Mouse (Mus musculus) erythroid progenitor cell, adult 5-6 weeks (primary cell): ENCODE data around the gene Tor4a. TPM values are rescaled to one million over a fixed set of nuclear protein-coding genes. Genes with fewer than 3 reads are reported as not detected.
A peak's percentile ranks its signal among the peaks of the same experiment; 100 is the strongest.

Source experiments
- ATAC-seq: replicated peaks from 2 replicates; pipeline ENCODE4 v1.8.0; 2016; ENCODE audit warnings: moderate number of reproducible peaks, mild to moderate bottlenecking, moderate TSS enrichment, inconsistent platforms; ENCODE audit not compliant: poor library complexity, low FRiP score, severe bottlenecking
- total RNA-seq, 2 experiments: library from RNA; stranded (forward) in 1 of 2; stranded (reverse) in 1 of 2; fragments of 150-400 nt in 1 of 2; fragments of 186-747, 209-891 nt in 1 of 2; gene quantifications; 2 replicates each; pipeline versions ENCODE4 v1.2.3 to v1.2.4; 2015 to 2017; ENCODE audit warnings: low replicate concordance in 2 of 2

Tor4a gene
- total RNA-seq, 2 experiments from 2014 or later, result 0.30 to 5.4 TPM

DNA sequence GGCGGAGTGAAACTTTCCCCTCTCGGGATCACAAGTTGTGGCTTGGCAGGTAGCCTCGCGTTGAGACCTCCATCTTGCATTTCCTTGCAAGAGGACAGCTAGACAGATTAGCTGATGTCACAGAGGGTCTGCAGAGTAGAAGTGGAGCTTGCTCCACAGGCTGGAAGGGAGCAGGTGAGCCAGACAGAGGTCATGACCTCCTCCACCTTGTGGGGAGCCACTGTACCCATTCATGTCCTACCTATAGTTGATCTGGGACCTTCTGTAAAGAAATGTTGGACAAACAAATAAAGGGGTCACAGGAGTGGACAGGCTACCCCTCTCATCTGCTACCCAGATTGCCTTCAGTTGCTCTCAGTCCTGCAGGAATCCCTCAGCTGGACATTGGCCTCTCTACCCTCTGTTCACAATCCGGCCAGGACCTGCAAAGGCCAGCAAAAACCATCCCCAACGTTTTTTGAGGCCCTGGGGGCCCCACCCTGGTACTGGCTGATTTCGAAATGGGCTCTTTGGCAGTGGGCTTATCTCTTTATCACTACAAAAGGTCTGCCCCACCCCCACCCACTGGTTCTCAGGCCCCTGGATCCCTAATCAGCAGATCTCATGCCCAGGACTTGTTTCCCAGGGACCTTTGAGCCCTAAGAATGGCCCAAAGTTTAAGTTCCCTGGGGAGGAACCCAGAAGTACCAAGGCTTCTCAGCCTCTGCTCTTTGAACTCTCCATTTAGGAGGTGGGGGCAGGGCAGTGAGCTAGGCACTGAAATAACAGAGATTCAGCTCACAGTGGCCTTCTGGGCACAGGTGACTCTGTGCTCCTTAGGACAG is 21.6 kb downstream of the Tor4a start:
- ATAC-seq, result no peak

- ATAC-seq, result no peak
Observed at GRCm38 (mm10) chr2:25173821-25174220, 22.9 kb downstream of the Tor4a start.

DNA sequence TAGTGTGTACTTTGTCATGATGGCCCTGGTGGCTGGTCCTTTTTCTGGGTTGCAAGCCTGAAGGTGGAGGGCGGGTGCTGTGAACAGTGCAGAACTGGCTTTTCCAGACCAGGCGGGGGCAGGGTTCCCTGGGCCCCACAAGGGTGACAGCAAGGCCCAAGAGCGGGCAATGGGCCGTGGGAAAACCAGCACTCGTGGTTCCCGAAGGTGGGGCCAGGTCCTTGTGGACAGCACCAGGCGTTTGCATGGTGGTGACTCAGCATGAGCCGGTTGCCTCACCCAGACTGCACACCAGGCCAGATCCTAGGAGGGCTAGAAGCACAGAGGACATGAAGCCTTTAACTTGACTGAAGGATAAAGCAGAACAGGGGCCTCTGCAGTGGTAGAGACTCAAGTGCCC is 24.1 kb downstream of the Tor4a start:
- no peak for ATAC-seq

- no peak for ATAC-seq
Observed at GRCm38 (mm10) chr2:25171769-25172153, 24.9 kb downstream of the Tor4a start.

GRCm38 (mm10) chr2:25171101-25171768 is 25.5 kb downstream of the Tor4a start:
- ATAC-seq, result no peak

DNA sequence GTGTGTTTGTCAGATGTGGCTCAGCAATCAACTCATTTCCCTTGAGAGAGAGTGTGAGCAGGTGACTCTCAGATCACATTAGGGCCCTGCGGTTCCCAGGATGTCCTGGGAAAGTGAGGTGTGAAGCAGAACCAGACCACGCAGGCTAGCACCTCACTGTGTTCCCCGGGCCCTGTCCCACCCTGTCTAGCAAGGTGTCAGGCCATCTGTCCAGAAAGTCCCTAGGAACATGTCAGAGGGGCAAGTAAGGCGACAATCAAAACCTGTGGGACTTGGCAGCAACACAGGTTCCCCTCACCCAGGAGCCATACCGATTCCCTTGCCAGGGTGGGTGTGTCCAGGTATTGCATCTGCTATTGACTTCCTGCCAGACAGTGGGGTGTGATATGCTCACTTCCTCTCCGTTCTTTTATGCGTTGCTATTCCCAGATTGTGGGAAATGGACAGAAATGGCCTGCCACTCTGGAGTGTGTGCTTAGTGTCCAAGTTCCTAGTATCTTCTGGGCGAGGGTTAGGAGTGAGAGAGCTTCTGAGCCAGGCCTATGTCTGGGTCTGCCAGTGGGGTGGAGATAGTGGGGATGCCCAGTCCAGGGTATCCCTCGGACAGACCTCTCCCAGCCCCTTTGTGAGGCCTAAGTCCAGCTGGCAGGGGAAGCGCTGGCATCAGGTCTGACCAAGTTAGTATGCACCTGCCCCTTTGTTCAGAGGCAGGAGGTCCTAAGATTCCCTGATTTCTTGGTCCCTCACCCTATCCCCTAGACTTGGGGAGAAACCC is 26.2 kb downstream of the Tor4a start:
- ATAC-seq, result no peak

DNA sequence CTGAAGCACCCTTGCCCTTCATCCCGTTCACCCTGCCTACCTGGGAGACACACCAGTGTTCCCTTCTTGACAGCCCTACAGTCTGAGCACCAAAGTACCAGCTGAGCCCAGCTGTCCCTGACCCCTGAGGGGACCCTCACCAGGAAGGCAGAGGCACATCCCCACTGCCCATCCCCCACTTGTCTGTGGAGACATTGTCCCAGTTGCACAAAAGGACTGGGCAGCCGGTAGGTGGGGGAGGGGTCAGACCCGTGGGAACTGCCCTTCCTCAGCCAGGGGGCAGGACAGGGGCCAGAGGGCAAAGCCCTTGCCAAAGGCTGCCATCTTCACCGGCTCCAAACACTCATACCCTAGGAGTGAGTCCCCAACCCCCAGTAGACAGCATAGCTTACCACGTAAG is 26.9 kb downstream of the Tor4a start:
- no peak for ATAC-seq

- no peak for ATAC-seq
Observed at GRCm38 (mm10) chr2:25168665-25168978, 28.1 kb downstream of the Tor4a start.

GRCm38 (mm10) chr2:25167919-25168664 is 28.6 kb downstream of the Tor4a start:
- peak; percentile 56 for ATAC-seq

DNA sequence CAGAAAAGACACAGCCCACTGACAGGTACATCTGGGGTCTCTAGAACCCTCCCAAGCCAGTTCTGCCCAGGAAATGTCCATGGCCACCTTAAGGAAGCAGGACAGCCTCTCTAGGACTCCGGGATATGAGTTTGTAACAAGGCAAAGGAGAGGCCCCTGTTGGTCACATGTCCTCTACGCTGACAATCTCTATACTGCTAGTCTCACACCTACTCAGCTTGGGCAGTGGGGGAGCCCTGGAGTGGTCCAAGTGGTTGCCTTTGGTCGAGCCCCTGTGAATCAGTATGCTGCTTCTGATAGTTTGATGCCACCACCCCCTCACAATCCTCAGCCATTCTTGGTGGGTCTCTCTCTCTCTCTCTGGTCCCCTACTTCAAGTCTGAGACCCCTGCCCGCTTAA is 29.2 kb downstream of the Tor4a start:
- no peak for ATAC-seq

GRCm38 (mm10) chr2:25157655-25158054 is 39.0 kb downstream of the Tor4a start:
- ATAC-seq, result peak; percentile 72

DNA sequence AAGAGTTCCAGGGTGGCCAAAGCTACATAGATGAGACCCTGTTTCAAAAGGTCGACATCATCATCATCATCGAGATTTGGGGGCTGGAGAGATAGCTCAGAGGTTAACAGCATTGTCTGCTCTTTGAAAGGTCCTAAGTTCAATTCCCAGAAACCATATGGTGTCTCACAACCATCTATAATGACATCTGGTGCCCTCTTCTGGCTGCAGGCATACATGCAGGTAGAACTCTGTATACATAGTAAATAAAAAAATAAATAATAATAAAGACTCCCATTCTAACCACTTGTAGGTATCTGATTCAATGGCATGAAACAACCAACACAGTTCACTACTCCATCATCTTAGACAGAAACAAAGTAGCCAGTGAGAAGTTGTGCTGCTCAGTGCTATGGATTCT is 39.7 kb downstream of the Tor4a start:
- ATAC-seq, result no peak

- ATAC-seq, result no peak
Observed at GRCm38 (mm10) chr2:25156177-25156576, 40.5 kb downstream of the Tor4a start.

GRCm38 (mm10) chr2:25151280-25151956 is 45.3 kb downstream of the Tor4a start:
- ATAC-seq, result no peak

GRCm38 (mm10) chr2:25149643-25150042 is 47.0 kb downstream of the Tor4a start:
- no peak for ATAC-seq

DNA sequence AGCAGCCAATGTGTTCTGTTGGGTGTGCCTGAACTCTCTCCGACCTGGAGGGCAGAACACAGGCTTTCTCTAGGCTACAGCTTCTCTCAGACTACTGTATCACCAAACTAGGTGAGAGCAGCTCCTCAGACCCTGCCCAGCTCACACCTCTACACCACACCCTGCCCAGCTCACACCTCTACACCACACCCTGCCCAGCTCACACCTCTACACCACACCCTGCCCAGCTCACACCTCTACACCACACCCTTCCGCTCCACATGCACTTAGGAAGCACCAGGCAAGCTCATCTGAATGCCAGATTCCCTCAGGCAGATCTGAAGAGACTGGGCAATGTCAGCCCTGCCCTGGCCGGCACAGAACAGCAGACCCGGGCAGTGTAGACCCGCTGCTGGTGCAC is 48.8 kb downstream of the Tor4a start:
- ATAC-seq, result no peak

DNA sequence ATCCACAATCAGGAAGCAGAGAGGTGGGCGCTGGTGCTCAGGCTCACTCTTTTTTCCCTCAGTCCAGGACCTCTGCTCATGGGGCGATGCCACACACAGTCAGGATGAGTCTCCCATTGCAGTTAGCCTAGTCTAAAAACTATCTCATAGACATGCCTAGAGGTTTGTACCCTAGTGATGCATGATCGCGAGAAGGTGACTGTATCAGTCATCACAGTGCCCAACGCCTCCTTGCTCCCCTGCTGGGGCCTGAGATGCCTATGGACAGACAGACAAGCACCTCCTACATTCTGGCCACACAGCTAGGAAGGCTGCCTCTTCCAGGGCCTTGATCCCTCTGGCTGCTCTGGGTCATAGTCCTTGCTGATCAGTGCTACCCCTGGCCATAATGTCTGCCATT is 49.3 kb downstream of the Tor4a start:
- no peak for ATAC-seq

- no peak for ATAC-seq
Observed at GRCm38 (mm10) chr2:25145346-25145745, 51.3 kb downstream of the Tor4a start.
